Comparison of ENCODE assay signal across 15 mouse cellular contexts in the genomic region with DNA sequence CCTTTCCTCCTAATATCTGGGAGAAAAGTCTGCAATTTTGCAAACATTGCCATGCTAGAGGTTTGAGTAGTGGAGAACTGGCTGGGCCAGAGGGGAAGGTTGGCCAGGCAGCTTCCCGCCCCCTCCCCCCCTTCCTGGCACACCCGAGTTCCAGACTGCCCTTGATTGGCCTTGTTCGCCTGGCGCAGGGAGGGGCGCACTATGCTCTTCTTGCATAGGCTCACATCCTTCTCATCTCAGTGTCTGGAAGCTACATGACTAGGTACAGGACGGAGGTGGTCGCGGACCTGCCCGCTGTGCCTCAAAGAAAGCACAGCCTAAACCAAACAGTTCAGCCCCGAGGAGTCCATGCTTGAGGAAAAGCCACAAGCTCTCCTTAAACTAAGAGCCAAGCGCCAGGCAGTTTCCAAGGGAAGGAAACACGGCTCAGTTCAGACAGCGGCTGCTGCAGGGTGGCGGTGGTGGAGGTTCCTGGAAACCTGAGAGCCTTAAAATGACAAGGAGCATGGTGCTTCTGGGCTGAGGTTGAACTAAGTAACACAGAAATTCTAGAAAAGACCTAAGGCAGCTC. TPM values are rescaled to one million over a fixed set of nuclear protein-coding genes. Genes with fewer than 3 reads are reported as not detected.
DNase-seq lines count a peak whose midpoint lies in the region; ATAC-seq lines count a peak whose summit lies in the region.
"Had no signal": no experiment of that assay in that cellular context is flagged by ENCODE, and none has a peak within 500 bp of the region (broad histone marks: within the 10 kb centered on the region; RNA-seq: fewer than 3 reads in every experiment).

No protein-coding gene starts in this region.

- H3K9me3 ChIP-seq in kidney, embryonic 16.5 days (ENCODE audit: low read length) = no peaks in the 10 kb centered on the region
- H3K9me3 ChIP-seq: lung, embryonic 15.5 days; midbrain, embryonic 15.5 days had no signal

- 62% methylated on average over 14 of the region's 14 CpGs for WGBS in kidney, embryonic 16.5 days

- peaks cover 55% of the 10 kb centered on the region for H3K36me3 ChIP-seq in kidney, embryonic 16.5 days (ENCODE audit: insufficient read depth, low read length)

- peak; percentile 63 to 70 for DNase-seq in cerebellum, postnatal 14 days
- DNase-seq in cerebellum, adult 9-10 months = no peak
- DNase-seq in kidney, postnatal 10 days = no peak
- DNase-seq in R1 (ENCODE audit: low read depth, low spot score) = peak; percentile 80
- DNase-seq in fibroblast of lung, adult 2 months (ENCODE audit: low read depth) = peak; percentile 40
- DNase-seq in thymus, postnatal 10 days (ENCODE audit: low spot score in 2 of 2) = no peak
- no peak for DNase-seq in embryo, embryonic 10 days (ENCODE audit: low spot score)
- DNase-seq: B cell, adult 2 months; cerebellum, adult 11-12 months; kidney, postnatal 36 days; thymus, postnatal 4 days had no signal

- no peak overlapping the region for H3K4me3 ChIP-seq in kidney, embryonic 16.5 days (ENCODE audit: low read length)
- H3K4me3 ChIP-seq: erythroblast, embryonic 14.5 days; lung, embryonic 15.5 days; midbrain, embryonic 15.5 days had no signal

- no peak overlapping the region for H3K4me2 ChIP-seq in kidney, embryonic 16.5 days (replicated peaks; ENCODE audit: low read depth, low read length)
- H3K4me2 ChIP-seq: lung, embryonic 15.5 days; midbrain, embryonic 15.5 days had no signal

- no peak for ATAC-seq in kidney, embryonic 16.5 days (ENCODE audit: low FRiP score, low TSS enrichment)
- ATAC-seq: midbrain, embryonic 15.5 days had no signal

- H3K9ac ChIP-seq in kidney, embryonic 16.5 days (replicated peaks; ENCODE audit: low read length) = no peak overlapping the region
- H3K9ac ChIP-seq: lung, embryonic 15.5 days; midbrain, embryonic 15.5 days had no signal

- no peaks in the 10 kb centered on the region for H3K27me3 ChIP-seq in kidney, embryonic 16.5 days (ENCODE audit: insufficient read depth, low read length)
- H3K27me3 ChIP-seq: lung, embryonic 15.5 days; midbrain, embryonic 15.5 days had no signal

- peak overlapping the region; percentile 15; the same call in 1 of the 2 replicates for H3K27ac ChIP-seq in kidney, embryonic 16.5 days (ENCODE audit: low read length)
- H3K27ac ChIP-seq: lung, embryonic 15.5 days; midbrain, embryonic 15.5 days had no signal

- no peaks in the 10 kb centered on the region for H3K4me1 ChIP-seq in kidney, embryonic 16.5 days (ENCODE audit: insufficient read depth, low read length)
- H3K4me1 ChIP-seq: lung, embryonic 15.5 days had no signal

RNA-seq across cellular contexts. Expression of gene Mb, which starts 30.3 kb away (rescaled TPM):
- 0.64 and 0.71 TPM in 2 replicates for polyA plus RNA-seq in kidney, embryonic 16.5 days (2015; fragmentation: Nextera tagmentation; extraction: Ambion mirVana)
- polyA plus RNA-seq: erythroblast, embryonic 14.5 days had no signal

RNA-seq across cellular contexts. Expression of gene Apol6, which starts 36.2 kb away (rescaled TPM):
- polyA plus RNA-seq in kidney, embryonic 16.5 days (2015; fragmentation: Nextera tagmentation; extraction: Ambion mirVana) = not detected in 2 replicates
- polyA plus RNA-seq: lung, embryonic 15.5 days had no signal

Comparison
In these comparisons a context has a peak if more than half of its experiments do, and no peak if none do; other contexts are left out.
1. DNase-seq: peak in cerebellum, postnatal 14 days (2 of 2), R1 (single experiment) and fibroblast of lung, adult 2 months (single experiment); none in cerebellum, adult 9-10 months (single experiment), kidney, postnatal 10 days (single experiment), thymus, postnatal 10 days (0 of 2) and embryo, embryonic 10 days (single experiment).